Mouse (Mus musculus) CH12.LX (cell line): ENCODE data around the gene Dusp3. TPM values are rescaled to one million over a fixed set of nuclear protein-coding genes. Genes with fewer than 3 reads are reported as not detected.

Experiments used
- DNase-seq: peaks from one replicate; pipeline ENCODE4 v3.0.0-alpha.2; 2013; ENCODE audit errors: extremely low read depth
- H3K27ac ChIP-seq: 2 replicates; pipeline ENCODE4 v1.5.1; 2012; ENCODE audit warnings: low read depth, mild to moderate bottlenecking, control low read depth, moderate library complexity; ENCODE audit not compliant: insufficient read depth
- H3K27me3 ChIP-seq: replicated peaks from 2 replicates; pipeline ENCODE3; 2012; ENCODE audit warnings: inconsistent platforms
- H3K36me3 ChIP-seq, 2 experiments: replicated peaks in 1 of 2; 2 replicates each; pipeline versions ENCODE3 to v1.6.1; 2012; ENCODE audit warnings: inconsistent platforms in 1 of 2, low read length in 1 of 2, mild to moderate bottlenecking in 1 of 2, mixed read lengths in 1 of 2, moderate library complexity in 1 of 2; ENCODE audit not compliant: control insufficient read depth in 1 of 2, insufficient read depth in 1 of 2
- H3K4me1 ChIP-seq, 2 experiments: 2 replicates each; pipeline ENCODE4 v1.6.1; 2012; ENCODE audit warnings: inconsistent platforms in 1 of 2, moderate library complexity in 1 of 2; ENCODE audit not compliant: insufficient read depth in 2 of 2, control insufficient read depth in 1 of 2
- H3K4me2 ChIP-seq: 2 replicates; pipeline ENCODE4 v1.6.1; 2012; ENCODE audit warnings: low read depth, mild to moderate bottlenecking, control low read depth; ENCODE audit not compliant: poor library complexity, insufficient read depth, severe bottlenecking
- H3K4me3 ChIP-seq, 3 experiments: fragments of 150-350 bp in 1 of 3; sonication (generic) in 1 of 3; replicated peaks in 1 of 3; 2 replicates each; pipeline versions ENCODE3 to v1.5.1; 2011 to 2012; ENCODE audit warnings: low read depth in 2 of 3, low read length in 2 of 3, mild to moderate bottlenecking in 2 of 3, moderate library complexity in 2 of 3, control low read depth in 1 of 3, improper control_type of control experiment in 1 of 3, inconsistent platforms in 1 of 3, mixed read lengths in 1 of 3; ENCODE audit not compliant: poor library complexity in 1 of 3
- H3K79me2 ChIP-seq: replicated peaks from 2 replicates; pipeline ENCODE4 v1.6.1; 2012; ENCODE audit warnings: mild to moderate bottlenecking, moderate library complexity; ENCODE audit not compliant: control insufficient read depth, poor library complexity, insufficient read depth, severe bottlenecking; ENCODE audit errors: extremely low read depth
- H3K9ac ChIP-seq: 2 replicates; pipeline ENCODE4 v1.6.1; 2012; ENCODE audit warnings: low read depth, mild to moderate bottlenecking, control low read depth, moderate library complexity; ENCODE audit not compliant: insufficient read depth
- H3K9me3 ChIP-seq: replicated peaks from 2 replicates; pipeline ENCODE3; 2012; ENCODE audit warnings: low read length, inconsistent platforms, mixed read lengths
- CHD1 ChIP-seq: IDR thresholded peaks from 2 replicates; pipeline ENCODE4 v1.6.1; 2012; ENCODE audit warnings: low read depth, low read length, improper control_type of control experiment, inconsistent platforms
- E2F4 ChIP-seq: IDR thresholded peaks from 2 replicates; pipeline ENCODE4 v1.6.1; 2011; ENCODE audit warnings: low read depth, low read length, improper control_type of control experiment; ENCODE audit not compliant: insufficient replicate concordance
- ELF1 ChIP-seq: IDR thresholded peaks from 2 replicates; pipeline ENCODE4 v1.6.1; 2014; ENCODE audit warnings: low read depth, mild to moderate bottlenecking, inconsistent platforms, low read length, improper control_type of control experiment
- EP300 ChIP-seq: IDR thresholded peaks from 2 replicates; pipeline ENCODE4 v1.6.1; 2011; ENCODE audit warnings: low read length, improper control_type of control experiment
- ETS1 ChIP-seq: conservative IDR thresholded peaks from 2 replicates; pipeline ENCODE4 v1.6.1; 2012; ENCODE audit warnings: low read depth, mild to moderate bottlenecking, inconsistent platforms, low read length, improper control_type of control experiment, moderate library complexity
- HCFC1 ChIP-seq: IDR thresholded peaks from 2 replicates; pipeline ENCODE4 v1.6.1; 2012; ENCODE audit warnings: low read depth, mild to moderate bottlenecking, inconsistent platforms, low read length, improper control_type of control experiment
- IRF4 ChIP-seq: IDR thresholded peaks from 2 replicates; pipeline ENCODE4 v1.6.1; 2014; ENCODE audit warnings: low read depth, mild to moderate bottlenecking, inconsistent platforms, low read length, improper control_type of control experiment
- KAT2A ChIP-seq: IDR thresholded peaks from 2 replicates; pipeline ENCODE4 v1.6.1; 2012; ENCODE audit warnings: low read length, improper control_type of control experiment, inconsistent platforms; ENCODE audit not compliant: insufficient replicate concordance
- MAFK ChIP-seq: IDR thresholded peaks from 2 replicates; pipeline ENCODE4 v1.6.1; 2011; ENCODE audit warnings: low read length, improper control_type of control experiment; ENCODE audit not compliant: insufficient replicate concordance
- MAX ChIP-seq: IDR thresholded peaks from 2 replicates; pipeline ENCODE4 v1.6.1; 2011; ENCODE audit warnings: low read length, improper control_type of control experiment
- MXI1 ChIP-seq: IDR thresholded peaks from 2 replicates; pipeline ENCODE4 v1.6.1; 2011; ENCODE audit warnings: mild to moderate bottlenecking, low read depth, low read length, improper control_type of control experiment
- MYC ChIP-seq: IDR thresholded peaks from 2 replicates; pipeline ENCODE4 v1.6.1; 2011; ENCODE audit warnings: low read depth, mild to moderate bottlenecking, improper control_type of control experiment, low read length
- NRF1 ChIP-seq: IDR thresholded peaks from 2 replicates; pipeline ENCODE4 v1.6.1; 2014; ENCODE audit warnings: low read depth, mild to moderate bottlenecking, inconsistent platforms, low read length, improper control_type of control experiment, moderate library complexity
- PAX5 ChIP-seq: IDR thresholded peaks from 2 replicates; pipeline ENCODE4 v1.6.1; 2012; ENCODE audit warnings: low read length, inconsistent platforms, mixed read lengths
- POLR2A ChIP-seq: IDR thresholded peaks from 2 replicates; pipeline ENCODE4 v1.6.1; 2011; ENCODE audit warnings: low read depth, mild to moderate bottlenecking, improper control_type of control experiment, low read length
- RAD21 ChIP-seq: IDR thresholded peaks from 2 replicates; pipeline ENCODE4 v1.6.1; 2011; ENCODE audit warnings: low read depth, mild to moderate bottlenecking, low read length, improper control_type of control experiment, moderate library complexity
- TCF12 ChIP-seq: IDR thresholded peaks from 2 replicates; pipeline ENCODE4 v1.6.1; 2014; ENCODE audit warnings: low read depth, mild to moderate bottlenecking, inconsistent platforms, low read length, improper control_type of control experiment
- UBTF ChIP-seq: IDR thresholded peaks from 2 replicates; pipeline ENCODE4 v1.6.1; 2012; ENCODE audit warnings: low read depth, mild to moderate bottlenecking, inconsistent platforms, low read length, improper control_type of control experiment, moderate library complexity
- ZMIZ1 ChIP-seq: IDR thresholded peaks from 2 replicates; pipeline ENCODE4 v1.6.1; 2012; ENCODE audit warnings: low read depth, mild to moderate bottlenecking, inconsistent platforms, low read length, improper control_type of control experiment
- dilution Hi-C: fragments of 300-500 bp; cut with MboI; formaldehyde crosslinking; loops from 2 replicates; pipeline ENCODE4 v1.14.3; 2020; ENCODE audit warnings: low sequenced_read_pairs; ENCODE audit not compliant: extremely low pct_unique_long_range_greater_than_20kb, extremely low pct_ligation_motif_present
- in situ Hi-C: fragments of 300-500 bp; cut with MboI; formaldehyde crosslinking; loops from 3 replicates; pipeline ENCODE4 v1.14.3; 2019; ENCODE audit warnings: low sequenced_read_pairs, low pct_ligation_motif_present, low pct_unique_long_range_greater_than_20kb, mixed read lengths
- polyA plus RNA-seq: library from polyadenylated mRNA; unstranded; fragments of >175 nt; gene quantifications from 2 replicates; pipeline ENCODE4 v1.2.1, GENCODE M21; 2012; ENCODE audit warnings: low read depth; ENCODE audit not compliant: insufficient read length
- total RNA-seq, 2 experiments: library from RNA; depleted of rRNA; stranded (reverse); fragments of 300-350 nt in 1 of 2; fragments of >200 nt in 1 of 2; gene quantifications; 2 replicates each; pipeline ENCODE4 v1.2.3; 2012 to 2014

The Dusp3 gene
- total and polyA plus RNA-seq, 3 experiments: 5.6 to 23.6 (median 20.8) TPM

- H3K27me3 ChIP-seq: peaks cover 83% of the 10 kb centered on the region
- dilution Hi-C loops (no loop called here), in situ Hi-C loops (no loop called here)
Measured at GRCm38 (mm10) chr11:102021196-102021595, 34.4 kb upstream of the Dusp3 start.

GRCm38 (mm10) chr11:102019736-102020135 is 32.9 kb upstream of the Dusp3 start:
- H3K4me2 ChIP-seq: no peak overlapping the region
- dilution Hi-C loops (no loop called here), in situ Hi-C loops (no loop called here)

More at GRCm38 (mm10) chr11:102021196-102021595, 34.4 kb upstream of the Dusp3 start:
- Histone ChIP-seq H3K9ac (no peak overlapping the region), H3K4me2 (no peak overlapping the region), H3K4me1 (no peaks in the 10 kb centered on the region), H3K9me3 (peaks cover 3% of the 10 kb centered on the region), H3K27ac (no peak overlapping the region), H3K36me3 (no peaks in the 10 kb centered on the region), H3K79me2 (no peaks in the 10 kb centered on the region)
- TF ChIP-seq ZMIZ1 (no peak), HCFC1 (no peak), EP300 (no peak)
- TF ChIP-seq, all 38 proteins: peak for 0
- DNase-seq: no peak
- no peak overlapping the region for H3K4me3 ChIP-seq

GRCm38 (mm10) chr11:102016136-102016535 is 29.3 kb upstream of the Dusp3 start:
- H3K4me3 ChIP-seq: no peak overlapping the region
- H3K9ac ChIP-seq: no peak overlapping the region
- H3K27ac ChIP-seq: no peak overlapping the region
- dilution Hi-C loops: no loop called here
- no peak for TF ChIP-seq ZMIZ1
- TF ChIP-seq RAD21: no peak
- no peak for TF ChIP-seq IRF4
- no peak for TF ChIP-seq KAT2A
- TF ChIP-seq MAFK: no peak
- no peak for TF ChIP-seq MYC
- TF ChIP-seq MAX: no peak
- no peak for TF ChIP-seq ETS1
- no peak for TF ChIP-seq PAX5
- no peak for TF ChIP-seq NRF1
- no peak for TF ChIP-seq CHD1
- TF ChIP-seq E2F4: no peak
- no peak for TF ChIP-seq ELF1
- TF ChIP-seq MXI1: no peak
- DNase-seq: no peak
- no peaks in the 10 kb centered on the region for H3K36me3 ChIP-seq
- no peak overlapping the region for H3K4me2 ChIP-seq
- H3K4me1 ChIP-seq: peaks cover 0 to 7% of the 10 kb centered on the region in 2 experiments; a peak in 2 of 4 replicates
- peaks cover 90% of the 10 kb centered on the region for H3K27me3 ChIP-seq
- in situ Hi-C loops: no loop called here
- H3K79me2 ChIP-seq: no peaks in the 10 kb centered on the region
- peaks cover 3% of the 10 kb centered on the region for H3K9me3 ChIP-seq

More at GRCm38 (mm10) chr11:102019736-102020135, 32.9 kb upstream of the Dusp3 start:
- DNase-seq: no peak
- Histone ChIP-seq H3K36me3 (no peaks in the 10 kb centered on the region), H3K27ac (no peak overlapping the region), H3K4me1 (peaks cover 0 to 7% of the 10 kb centered on the region in 2 experiments; a peak in 2 of 4 replicates), H3K9ac (no peak overlapping the region), H3K79me2 (no peaks in the 10 kb centered on the region), H3K9me3 (peaks cover 3% of the 10 kb centered on the region)
- no peak for TF ChIP-seq MAFK
- TF ChIP-seq POLR2A: no peak
- TF ChIP-seq UBTF: no peak
- TF ChIP-seq TCF12: no peak
- TF ChIP-seq, all 38 proteins: peak for 0
- Histone ChIP-seq H3K27me3 (peaks cover 83% of the 10 kb centered on the region), H3K4me3 (no peak overlapping the region)
